Mouse (Mus musculus): ENCODE results near the gene Ak4.

DNA sequence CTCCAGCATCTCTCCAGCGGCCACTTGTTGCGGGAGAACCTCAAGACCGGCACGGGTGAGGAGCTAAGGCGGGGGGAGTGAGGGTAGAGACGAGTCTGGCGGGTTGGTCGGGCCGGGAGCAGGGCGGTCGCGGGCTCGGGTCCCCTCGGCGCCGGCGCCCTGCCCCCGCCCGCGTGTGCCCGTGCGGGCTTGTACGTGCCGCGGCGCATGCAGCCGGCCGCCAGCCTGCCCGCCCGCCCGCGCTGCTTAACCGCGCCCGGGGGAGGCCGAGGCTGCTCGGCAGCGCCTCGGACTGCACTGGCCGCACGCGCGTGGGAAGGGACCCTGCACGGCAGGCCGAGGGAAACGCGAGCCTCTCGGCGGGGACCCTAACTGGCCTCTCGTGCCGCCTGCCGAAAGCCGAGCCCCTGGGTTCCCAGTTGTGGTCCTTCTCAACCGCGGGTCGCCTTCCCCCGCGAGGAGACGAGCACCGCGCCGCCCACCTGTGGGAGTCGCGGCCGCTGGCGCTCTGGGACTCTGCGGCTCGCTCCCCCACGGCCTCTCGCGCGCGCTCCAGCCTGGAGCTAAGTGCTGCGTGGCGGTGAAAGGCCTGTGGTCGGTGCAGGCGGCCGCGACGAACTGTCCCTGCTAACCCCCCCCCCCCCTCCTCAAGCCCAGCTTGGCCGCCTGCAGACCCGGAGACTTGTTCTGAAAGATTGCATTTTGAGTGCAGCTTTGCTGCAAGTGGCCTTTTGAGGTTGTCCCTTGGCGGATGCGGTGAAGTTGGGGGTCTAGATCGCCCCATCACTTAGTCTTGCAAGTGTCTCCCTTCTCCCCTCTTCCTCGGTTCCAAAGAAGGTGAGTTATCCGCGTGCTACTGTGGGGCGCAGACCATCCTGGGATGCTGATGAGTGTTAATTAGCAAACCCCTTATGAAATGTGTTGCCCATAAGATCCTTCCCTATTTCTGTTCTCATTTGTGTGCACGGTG, 1.1 kb downstream of the Ak4 start:
- no peak for TF ChIP-seq CTCF (conservative IDR thresholded peaks at IDR 0.05; ENCODE audit: insufficient read depth, insufficient read length, low read depth, low read length)
- no peak for TF ChIP-seq POLR2A (IDR thresholded peaks at IDR 0.05; ENCODE audit: low read depth, low read length)
